Comparison of ENCODE assay signal across 14 mouse cellular contexts in genomic region chr17:12706590-12707049, GRCm38 (mm10). TPM values are rescaled to one million over a fixed set of nuclear protein-coding genes. Genes with fewer than 3 reads are reported as not detected.
"Had no signal": no experiment of that assay in that cellular context is flagged by ENCODE, and none has a peak within 500 bp of the region (broad histone marks: within the 10 kb centered on the region; RNA-seq: fewer than 3 reads in every experiment).

No protein-coding gene starts in this region.

- H3K4me3 ChIP-seq: limb, embryonic 12.5 days; liver, embryonic 13.5 days; midbrain, embryonic 10.5 days; neural tube, embryonic 12.5 days had no signal

- H3K4me1 ChIP-seq: liver, embryonic 13.5 days; midbrain, embryonic 10.5 days; neural tube, embryonic 12.5 days had no signal

- DNase-seq: kidney, adult 11 months; kidney, postnatal 36 days; layer of hippocampus, adult 9-11 months; layer of hippocampus, postnatal 36 days; liver; liver, embryonic 13.5 days; liver, postnatal 0 days; midbrain, embryonic 14.5 days; thymus, adult 18-20 months; thymus, postnatal 14 days had no signal

- H3K4me2 ChIP-seq: limb, embryonic 12.5 days; liver, embryonic 13.5 days; neural tube, embryonic 12.5 days had no signal

- ATAC-seq: liver, postnatal 0 days had no signal

- H3K9me3 ChIP-seq: limb, embryonic 12.5 days; liver, embryonic 13.5 days; midbrain, embryonic 10.5 days; neural tube, embryonic 12.5 days had no signal

- H3K27me3 ChIP-seq: limb, embryonic 12.5 days; neural tube, embryonic 12.5 days had no signal

- H3K27ac ChIP-seq: limb, embryonic 12.5 days; liver, embryonic 13.5 days; midbrain, embryonic 10.5 days; neural tube, embryonic 12.5 days; stomach, postnatal 0 days had no signal

- H3K9ac ChIP-seq: limb, embryonic 12.5 days; liver, embryonic 13.5 days; liver, postnatal 0 days; neural tube, embryonic 12.5 days had no signal

RNA-seq across cellular contexts. Expression of gene Slc22a1, which starts 31.0 kb away (rescaled TPM):
- polyA plus RNA-seq: limb, embryonic 12.5 days; liver, embryonic 13.5 days; midbrain, embryonic 10.5 days; midbrain, embryonic 14.5 days; neural tube, embryonic 12.5 days had no signal
